Mouse (Mus musculus) intestine, embryonic 15.5 days (tissue): ENCODE data around the gene Fut2. TPM values are rescaled to one million over a fixed set of nuclear protein-coding genes. Genes with fewer than 3 reads are reported as not detected.
"Not testable (repeated sequence)": the region's sequence is repeated elsewhere in the genome, so short reads cannot be mapped to it uniquely, and the experiment has no call there.

Source experiments
- ATAC-seq: fragments of 200-750 bp; cut with Nextera tagmentation; 2 replicates; pipeline ENCODE4 v1.8.0; 2017; ENCODE audit warnings: moderate TSS enrichment, moderate library complexity
- H3K27ac ChIP-seq: fragments of 300-500 bp; sonication (generic); 2 replicates; pipeline ENCODE4 v1.5.1; 2015; ENCODE audit warnings: mild to moderate bottlenecking, inconsistent platforms
- H3K27me3 ChIP-seq: fragments of 300-500 bp; sonication (generic); replicated peaks from 2 replicates; pipeline ENCODE4 v1.6.1; 2015; ENCODE audit warnings: inconsistent platforms
- H3K36me3 ChIP-seq: fragments of 300-500 bp; sonication (generic); 2 replicates; pipeline ENCODE4 v1.6.1; 2015; ENCODE audit warnings: inconsistent platforms
- H3K4me1 ChIP-seq: fragments of 300-500 bp; sonication (generic); replicated peaks from 2 replicates; pipeline ENCODE4 v1.6.1; 2015; ENCODE audit warnings: inconsistent platforms
- H3K4me2 ChIP-seq: fragments of 300-500 bp; sonication (generic); replicated peaks from 2 replicates; pipeline ENCODE4 v1.6.1; 2015; ENCODE audit warnings: mild to moderate bottlenecking, inconsistent platforms
- H3K4me3 ChIP-seq: fragments of 300-500 bp; sonication (generic); replicated peaks from 2 replicates; pipeline ENCODE4 v1.5.1; 2015; ENCODE audit warnings: inconsistent platforms
- H3K9ac ChIP-seq: fragments of 300-500 bp; sonication (generic); 2 replicates; pipeline ENCODE4 v1.6.1; 2015; ENCODE audit warnings: inconsistent platforms
- H3K9me3 ChIP-seq: fragments of 300-500 bp; sonication (generic); 2 replicates; pipeline ENCODE4 v1.6.1; 2016; ENCODE audit warnings: inconsistent platforms
- WGBS: fragments of 180-500 bp; shearing (Covaris S2); methylation state at CpG from one replicate; pipeline ENCODE4 v1.1.7; 2015; 5-methylcytosine and 5-hydroxymethylcytosine counted together
- polyA plus RNA-seq: library from polyadenylated mRNA; unstranded; fragments of >200 nt; fragmentation: Nextera tagmentation; extraction: Ambion mirVana; gene quantifications from 2 replicates; pipeline ENCODE4 v1.2.1, GENCODE M21; 2015

Fut2 gene
- polyA plus RNA-seq, 1 experiment from 2014 or later: 12.2 TPM

GRCm38 (mm10) chr7:45683396-45684050 is 17.3 kb upstream of the Fut2 start, which contains the start of gene Ntn5:
Gene Ntn5 (plus strand): TSS chr7:45684022.
- Histone ChIP-seq H3K4me1 (peaks cover 34% of the 10 kb centered on the region), H3K27ac (no peak within 1 kb of the TSS), H3K4me3 (no peak within 1 kb of the TSS), H3K9ac (0 out of 2 replicates have a peak within 1 kb of the TSS, but pooled peaks have one; percentile 36), H3K4me2 (no peak within 1 kb of the TSS), H3K36me3 (no peaks in the 10 kb centered on the region), H3K9me3 (no peaks in the 10 kb centered on the region), H3K27me3 (no peaks in the 10 kb centered on the region; the same call in 1 of the 2 replicates)
- no peak for ATAC-seq
- 80% methylated on average over 7 of the region's 7 CpGs for WGBS

GRCm38 (mm10) chr7:45682144-45683126 is 16.2 kb upstream of the Fut2 start:
- H3K4me2 ChIP-seq: peak overlapping the region; percentile 49
- H3K9ac ChIP-seq: peak overlapping the region; percentile 36; the same call in 1 of the 2 replicates
- peaks cover 41% of the 10 kb centered on the region for H3K4me1 ChIP-seq
- H3K27me3 ChIP-seq: no peaks in the 10 kb centered on the region
- H3K9me3 ChIP-seq: no peaks in the 10 kb centered on the region
- H3K36me3 ChIP-seq: no peaks in the 10 kb centered on the region
- peak overlapping the region; percentile 34; the same call in 1 of the 2 replicates for H3K27ac ChIP-seq
- WGBS: 28% methylated on average over 14 of the region's 14 CpGs
- no peak overlapping the region for H3K4me3 ChIP-seq
- peak; percentile 57 for ATAC-seq

- WGBS: 68% methylated on average over 8 of the region's 8 CpGs
- ATAC-seq: no peak
- Histone ChIP-seq H3K4me1 (peaks cover 36% of the 10 kb centered on the region), H3K4me2 (no peak overlapping the region), H3K36me3 (no peaks in the 10 kb centered on the region), H3K9ac (no peak overlapping the region), H3K27ac (no peak overlapping the region), H3K4me3 (no peak overlapping the region), H3K9me3 (no peaks in the 10 kb centered on the region), H3K27me3 (no peaks in the 10 kb centered on the region)
These were observed 15.0 kb upstream of the Fut2 start for GRCm38 (mm10) chr7:45681046-45681736.

GRCm38 (mm10) chr7:45679966-45680621 is 13.9 kb upstream of the Fut2 start:
- no peak overlapping the region for H3K4me2 ChIP-seq
- H3K27ac ChIP-seq: no peak overlapping the region
- ATAC-seq: no peak
- H3K36me3 ChIP-seq: no peaks in the 10 kb centered on the region
- H3K4me1 ChIP-seq: peaks cover 25% of the 10 kb centered on the region; the same call in 1 of the 2 replicates
- no peaks in the 10 kb centered on the region for H3K27me3 ChIP-seq
- no peaks in the 10 kb centered on the region for H3K9me3 ChIP-seq
- H3K9ac ChIP-seq: no peak overlapping the region
- WGBS: 59% methylated on average over 14 of the region's 14 CpGs
- H3K4me3 ChIP-seq: no peak overlapping the region

GRCm38 (mm10) chr7:45678513-45678912 is 12.3 kb upstream of the Fut2 start:
- Histone ChIP-seq H3K36me3 (no peaks in the 10 kb centered on the region), H3K9ac (no peak overlapping the region), H3K4me1 (peaks cover 21% of the 10 kb centered on the region; the same call in 1 of the 2 replicates), H3K4me2 (no peak overlapping the region), H3K27me3 (no peaks in the 10 kb centered on the region), H3K27ac (peak overlapping the region; percentile 18; the same call in 1 of the 2 replicates), H3K4me3 (no peak overlapping the region), H3K9me3 (no peaks in the 10 kb centered on the region)
- 88% methylated on average over 14 of the region's 14 CpGs for WGBS
- ATAC-seq: no peak

GRCm38 (mm10) chr7:45677627-45678295 is 11.6 kb upstream of the Fut2 start:
- 56% methylated on average over 7 of the region's 7 CpGs for WGBS
- no peak overlapping the region for H3K9ac ChIP-seq

GRCm38 (mm10) chr7:45668921-45669320 is 2.7 kb upstream of the Fut2 start:
- Histone ChIP-seq H3K4me3 (no peak overlapping the region), H3K36me3 (no peaks in the 10 kb centered on the region), H3K27ac (no peak overlapping the region), H3K9ac (no peak overlapping the region), H3K9me3 (no peaks in the 10 kb centered on the region), H3K27me3 (no peaks in the 10 kb centered on the region; the same call in 1 of the 2 replicates), H3K4me2 (no peak overlapping the region), H3K4me1 (peaks cover 21% of the 10 kb centered on the region)
- WGBS: 97% methylated on average over 9 of the region's 9 CpGs
- no peak for ATAC-seq

More at GRCm38 (mm10) chr7:45677627-45678295, 11.6 kb upstream of the Fut2 start:
- Histone ChIP-seq H3K27me3 (no peaks in the 10 kb centered on the region), H3K36me3 (no peaks in the 10 kb centered on the region), H3K27ac (peak overlapping the region; percentile 18; the same call in 1 of the 2 replicates), H3K9me3 (no peaks in the 10 kb centered on the region), H3K4me1 (peaks cover 21% of the 10 kb centered on the region; the same call in 1 of the 2 replicates), H3K4me3 (no peak overlapping the region), H3K4me2 (no peak overlapping the region)
- peak; percentile 35 for ATAC-seq

GRCm38 (mm10) chr7:45667761-45668160 is 1.6 kb upstream of the Fut2 start:
- Histone ChIP-seq H3K9ac (no peak overlapping the region), H3K36me3 (no peaks in the 10 kb centered on the region), H3K4me1 (peaks cover 23% of the 10 kb centered on the region), H3K27ac (no peak overlapping the region), H3K4me3 (no peak overlapping the region), H3K27me3 (no peaks in the 10 kb centered on the region; the same call in 1 of the 2 replicates), H3K9me3 (no peaks in the 10 kb centered on the region), H3K4me2 (no peak overlapping the region)
- 78% methylated on average over 14 of the region's 14 CpGs for WGBS
- ATAC-seq: no peak

GRCm38 (mm10) chr7:45665303-45666138 is 673 bp downstream of the Fut2 start:
- WGBS: 39% methylated on average over 13 of the region's 13 CpGs
- H3K9ac ChIP-seq: peak overlapping the region; percentile 23; the same call in 1 of the 2 replicates
- H3K27ac ChIP-seq: 0 out of 2 replicates have a peak overlapping the region, but pooled peaks have one; percentile 11

GRCm38 (mm10) chr7:45661702-45662101 is 4.5 kb downstream of the Fut2 start:
- not testable (repeated sequence) for H3K9me3 ChIP-seq, H3K4me2 ChIP-seq, H3K27ac ChIP-seq, H3K4me3 ChIP-seq, ATAC-seq, H3K9ac ChIP-seq, H3K27me3 ChIP-seq, H3K36me3 ChIP-seq
- peaks cover 21% of the 10 kb centered on the region for H3K4me1 ChIP-seq
- WGBS: 87% methylated on average over 6 of the region's 6 CpGs

More at GRCm38 (mm10) chr7:45665303-45666138, 673 bp downstream of the Fut2 start:
- peak; percentile 49; the same call in 1 of the 2 replicates for ATAC-seq
- peak overlapping the region; percentile 18 for H3K4me3 ChIP-seq
- peaks cover 23% of the 10 kb centered on the region for H3K4me1 ChIP-seq
- H3K4me2 ChIP-seq: peak overlapping the region; percentile 33
- no peaks in the 10 kb centered on the region for H3K36me3 ChIP-seq
- no peaks in the 10 kb centered on the region for H3K9me3 ChIP-seq
- no peaks in the 10 kb centered on the region; the same call in 1 of the 2 replicates for H3K27me3 ChIP-seq
